Mouse (Mus musculus) C2C12 (cell line): ENCODE data around the gene Scmh1.

ENCODE experiments used
- CTCF ChIP-seq: IDR thresholded peaks from one replicate; pipeline ENCODE4 v1.5.1; 2011; ENCODE audit not compliant: control insufficient read depth, insufficient read depth, insufficient read length
- MYOG ChIP-seq: IDR thresholded peaks from one replicate; pipeline ENCODE4 v1.6.1; 2011; ENCODE audit not compliant: control insufficient read depth, insufficient read length; ENCODE audit errors: extremely low read depth

GRCm38 (mm10) chr4:120430601-120431000 lies 25.5 kb downstream of the Scmh1 start:
- TF ChIP-seq CTCF (no peak), MYOG (no peak)
